Mouse (Mus musculus) liver, embryonic 13.5 days (tissue): ENCODE measurements at regions not wholly inside any gene's neighbourhood (a gene's known extent, or its start where the extent isn't known, plus 50 kb on each side); places are given as distances from the start of the nearest gene placed in this dataset.

Experiments used
- ATAC-seq: fragments of 200-750 bp; cut with Nextera tagmentation; 2 replicates; pipeline ENCODE4 v1.8.0; 2017; ENCODE audit warnings: low read depth, mild to moderate bottlenecking, moderate number of reproducible peaks, moderate library complexity
- DNase-seq: peaks from one replicate; pipeline ENCODE4 v3.0.0; 2022
- H3K27ac ChIP-seq: fragments of 300-500 bp; sonication (generic); 2 replicates; pipeline ENCODE4 v1.5.1; 2015; ENCODE audit warnings: moderate library complexity, mild to moderate bottlenecking, inconsistent platforms
- H3K27me3 ChIP-seq: fragments of 300-500 bp; sonication (generic); 2 replicates; pipeline ENCODE4 v1.6.1; 2015; ENCODE audit warnings: mild to moderate bottlenecking, inconsistent platforms
- H3K36me3 ChIP-seq: fragments of 300-500 bp; sonication (generic); 2 replicates; pipeline ENCODE4 v1.6.1; 2015; ENCODE audit warnings: mild to moderate bottlenecking, inconsistent platforms
- H3K4me1 ChIP-seq: fragments of 300-500 bp; sonication (generic); replicated peaks from 2 replicates; pipeline ENCODE4 v1.6.1; 2015; ENCODE audit warnings: inconsistent platforms
- H3K4me2 ChIP-seq: fragments of 300-500 bp; sonication (generic); 2 replicates; pipeline ENCODE4 v1.6.1; 2015; ENCODE audit warnings: inconsistent platforms, mild to moderate bottlenecking, moderate library complexity
- H3K4me3 ChIP-seq: fragments of 300-500 bp; sonication (generic); replicated peaks from 2 replicates; pipeline ENCODE4 v1.5.1; 2015; ENCODE audit warnings: mild to moderate bottlenecking, inconsistent platforms
- H3K9ac ChIP-seq: fragments of 300-500 bp; sonication (generic); 2 replicates; pipeline ENCODE4 v1.6.1; 2015; ENCODE audit warnings: mild to moderate bottlenecking, inconsistent platforms
- H3K9me3 ChIP-seq: fragments of 300-500 bp; sonication (generic); replicated peaks from 2 replicates; pipeline ENCODE4 v1.6.1; 2016; ENCODE audit warnings: inconsistent platforms
- WGBS: fragments of 180-500 bp; shearing (Covaris S2); methylation state at CpG from one replicate; pipeline ENCODE4 v1.1.7; 2015; ENCODE audit not compliant: insufficient replicate concordance; 5-methylcytosine and 5-hydroxymethylcytosine counted together

- Histone ChIP-seq H3K4me1 (no peaks in the 10 kb centered on the region), H3K27ac (no peak overlapping the region), H3K9ac (no peak overlapping the region), H3K27me3 (no peaks in the 10 kb centered on the region), H3K9me3 (no peaks in the 10 kb centered on the region), H3K4me3 (no peak overlapping the region), H3K36me3 (no peaks in the 10 kb centered on the region), H3K4me2 (no peak overlapping the region)
- DNase-seq (no peak), ATAC-seq (no peak)
- WGBS = 71% methylated on average over 4 of the region's 4 CpGs
Measured at GRCm38 (mm10) chr11:63293485-63293884, 164.7 kb downstream of the Pmp22 start.

GRCm38 (mm10) chr11:63294476-63294875 is 165.7 kb downstream of the Pmp22 start:
- DNase-seq (no peak), ATAC-seq (no peak)

GRCm38 (mm10) chr11:63296476-63296875 is 167.7 kb downstream of the Pmp22 start:
- Histone ChIP-seq H3K4me1 (no peaks in the 10 kb centered on the region), H3K27me3 (no peaks in the 10 kb centered on the region), H3K4me3 (no peak overlapping the region), H3K36me3 (no peaks in the 10 kb centered on the region), H3K27ac (no peak overlapping the region), H3K4me2 (no peak overlapping the region), H3K9me3 (no peaks in the 10 kb centered on the region), H3K9ac (no peak overlapping the region)
- ATAC-seq (no peak), DNase-seq (no peak)
- 66% methylated on average over 3 of the region's 3 CpGs for WGBS

More at GRCm38 (mm10) chr11:63294476-63294875, 165.7 kb downstream of the Pmp22 start:
- H3K27ac ChIP-seq = no peak overlapping the region
- no peaks in the 10 kb centered on the region for H3K27me3 ChIP-seq
- no peaks in the 10 kb centered on the region for H3K9me3 ChIP-seq
- H3K4me2 ChIP-seq = no peak overlapping the region
- H3K4me1 ChIP-seq = no peaks in the 10 kb centered on the region
- WGBS = 71% methylated on average over 3 of the region's 3 CpGs
- no peak overlapping the region for H3K4me3 ChIP-seq
- no peaks in the 10 kb centered on the region for H3K36me3 ChIP-seq
- H3K9ac ChIP-seq = no peak overlapping the region

- Histone ChIP-seq H3K4me1 (no peaks in the 10 kb centered on the region), H3K9ac (no peak overlapping the region), H3K4me2 (no peak overlapping the region), H3K27me3 (no peaks in the 10 kb centered on the region), H3K4me3 (no peak overlapping the region), H3K36me3 (no peaks in the 10 kb centered on the region), H3K9me3 (no peaks in the 10 kb centered on the region), H3K27ac (no peak overlapping the region)
- no peak for DNase-seq
- no peak for ATAC-seq
- WGBS = 53% methylated on average over 14 of the region's 14 CpGs
Measured at GRCm38 (mm10) chr11:63299712-63300581, 171.2 kb downstream of the Pmp22 start.

- H3K4me2 ChIP-seq = no peak overlapping the region
- no peak overlapping the region for H3K4me3 ChIP-seq
- no peaks in the 10 kb centered on the region for H3K9me3 ChIP-seq
- H3K27ac ChIP-seq = no peak overlapping the region
- no peaks in the 10 kb centered on the region for H3K4me1 ChIP-seq
- ATAC-seq (no peak), DNase-seq (no peak)
- no peak overlapping the region for H3K9ac ChIP-seq
- no peaks in the 10 kb centered on the region for H3K27me3 ChIP-seq
- no peaks in the 10 kb centered on the region for H3K36me3 ChIP-seq
- 62% methylated on average over 4 of the region's 4 CpGs for WGBS
Measured at GRCm38 (mm10) chr11:63325166-63325565, 196.4 kb downstream of the Pmp22 start.

GRCm38 (mm10) chr11:63326864-63327263 is 198.1 kb downstream of the Pmp22 start:
- Histone ChIP-seq H3K9me3 (no peaks in the 10 kb centered on the region), H3K4me2 (no peak overlapping the region), H3K9ac (no peak overlapping the region), H3K36me3 (no peaks in the 10 kb centered on the region), H3K4me3 (no peak overlapping the region), H3K27me3 (no peaks in the 10 kb centered on the region), H3K4me1 (no peaks in the 10 kb centered on the region), H3K27ac (no peak overlapping the region)
- WGBS = 67% methylated on average over 5 of the region's 5 CpGs
- no peak for DNase-seq
- ATAC-seq = no peak

GRCm38 (mm10) chr11:63337503-63337902 is 208.7 kb downstream of the Pmp22 start:
- 0 out of 2 replicates have a peak, but pooled peaks cover 3% of the 10 kb centered on the region for H3K9me3 ChIP-seq
- ATAC-seq (no peak), DNase-seq (no peak)
- H3K27me3 ChIP-seq = no peaks in the 10 kb centered on the region
- H3K4me1 ChIP-seq = no peaks in the 10 kb centered on the region
- H3K9ac ChIP-seq = no peak overlapping the region
- WGBS = 61% methylated on average over 9 of the region's 9 CpGs
- no peak overlapping the region for H3K27ac ChIP-seq
- H3K4me2 ChIP-seq = no peak overlapping the region
- no peaks in the 10 kb centered on the region for H3K36me3 ChIP-seq
- H3K4me3 ChIP-seq = no peak overlapping the region

- 0 out of 2 replicates have a peak, but pooled peaks cover 3% of the 10 kb centered on the region for H3K9me3 ChIP-seq
- H3K4me1 ChIP-seq = no peaks in the 10 kb centered on the region
- DNase-seq (no peak), ATAC-seq (no peak)
- no peak overlapping the region for H3K9ac ChIP-seq
- no peak overlapping the region for H3K4me2 ChIP-seq
- WGBS = 56% methylated on average over 1 of the region's 1 CpGs
- no peaks in the 10 kb centered on the region for H3K36me3 ChIP-seq
- no peak overlapping the region for H3K27ac ChIP-seq
- H3K4me3 ChIP-seq = no peak overlapping the region
- H3K27me3 ChIP-seq = no peaks in the 10 kb centered on the region
Measured at GRCm38 (mm10) chr11:63338277-63338676, 209.5 kb downstream of the Pmp22 start.

- 73% methylated on average over 4 of the region's 4 CpGs for WGBS
- no peak overlapping the region for H3K27ac ChIP-seq
- DNase-seq (no peak), ATAC-seq (no peak)
- no peaks in the 10 kb centered on the region for H3K4me1 ChIP-seq
- H3K27me3 ChIP-seq = no peaks in the 10 kb centered on the region
- H3K9ac ChIP-seq = no peak overlapping the region
- no peaks in the 10 kb centered on the region for H3K36me3 ChIP-seq
- no peak overlapping the region for H3K4me2 ChIP-seq
- no peak overlapping the region for H3K4me3 ChIP-seq
- H3K9me3 ChIP-seq = no peaks in the 10 kb centered on the region
Measured at GRCm38 (mm10) chr11:63345653-63346052, 216.9 kb downstream of the Pmp22 start.

GRCm38 (mm10) chr11:63350123-63350696 is 221.4 kb downstream of the Pmp22 start:
- ATAC-seq = no peak
- H3K27ac ChIP-seq = no peak overlapping the region
- H3K9me3 ChIP-seq = no peaks in the 10 kb centered on the region
- no peaks in the 10 kb centered on the region for H3K36me3 ChIP-seq
- H3K4me2 ChIP-seq = no peak overlapping the region
- peaks cover 17% of the 10 kb centered on the region for H3K4me1 ChIP-seq
- 38% methylated on average over 7 of the region's 7 CpGs for WGBS
- no peaks in the 10 kb centered on the region for H3K27me3 ChIP-seq
- H3K9ac ChIP-seq = no peak overlapping the region
- DNase-seq = no peak
- H3K4me3 ChIP-seq = no peak overlapping the region

- no peaks in the 10 kb centered on the region for H3K27me3 ChIP-seq
- H3K9me3 ChIP-seq = no peaks in the 10 kb centered on the region
- no peaks in the 10 kb centered on the region for H3K36me3 ChIP-seq
- no peak overlapping the region for H3K9ac ChIP-seq
- peaks cover 17% of the 10 kb centered on the region for H3K4me1 ChIP-seq
- H3K4me2 ChIP-seq = no peak overlapping the region
- ATAC-seq = no peak
- H3K4me3 ChIP-seq = no peak overlapping the region
- WGBS = 80% methylated on average over 8 of the region's 8 CpGs
- H3K27ac ChIP-seq = no peak overlapping the region
- DNase-seq = no peak
Measured at GRCm38 (mm10) chr11:63351999-63352398, 223.2 kb downstream of the Pmp22 start.

- Histone ChIP-seq H3K4me2 (0 out of 2 replicates have a peak overlapping the region, but pooled peaks have one; percentile 21), H3K27ac (no peak overlapping the region), H3K4me1 (peaks cover 17% of the 10 kb centered on the region), H3K36me3 (no peaks in the 10 kb centered on the region), H3K4me3 (no peak overlapping the region), H3K27me3 (no peaks in the 10 kb centered on the region), H3K9me3 (no peaks in the 10 kb centered on the region), H3K9ac (no peak overlapping the region)
- WGBS = 17% methylated on average over 3 of the region's 3 CpGs
- ATAC-seq = peak; percentile 95
- peak; percentile 26 for DNase-seq
Measured at GRCm38 (mm10) chr11:63352990-63353389, 224.2 kb downstream of the Pmp22 start.
